Mouse (Mus musculus) testis, adult 2 months (tissue): ENCODE results near the gene Thg1l.

Source experiments
- CTCF ChIP-seq: fragments of 200-500 bp; IDR thresholded peaks from 2 replicates; pipeline ENCODE4 v1.5.1; 2012; ENCODE audit warnings: low read depth, mild to moderate bottlenecking, inconsistent platforms, low read length, moderate library complexity; ENCODE audit not compliant: control insufficient read depth, insufficient read depth, insufficient replicate concordance
- POLR2A ChIP-seq: fragments of 200-500 bp; IDR thresholded peaks from 2 replicates; pipeline ENCODE4 v1.6.1; 2012; ENCODE audit warnings: low read depth, mild to moderate bottlenecking, inconsistent platforms, low read length, moderate library complexity; ENCODE audit not compliant: control insufficient read depth

DNA sequence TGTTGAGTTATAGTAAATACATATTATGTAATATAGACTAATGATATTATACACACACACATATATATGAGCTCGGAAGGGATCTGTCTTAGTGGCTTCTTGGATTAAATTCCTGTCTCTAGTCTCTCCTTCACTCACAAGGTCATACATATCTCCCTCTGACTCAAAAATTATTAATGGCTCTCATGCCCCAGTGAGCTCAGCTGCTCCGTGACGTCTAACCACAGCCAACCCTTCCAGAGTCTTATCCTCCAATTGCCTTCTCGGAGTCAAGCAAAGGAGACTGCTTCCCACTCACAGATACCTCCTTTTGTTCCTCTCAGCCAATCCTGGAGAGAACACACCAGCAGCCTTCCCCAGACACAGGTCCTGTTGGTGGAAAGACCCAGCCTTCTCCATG, 36.5 kb downstream of the Thg1l start:
- TF ChIP-seq POLR2A (no peak), CTCF (no peak)
